Mouse (Mus musculus) olfactory bulb, adult 2 months (tissue): ENCODE results near the gene Akap6. TPM values are rescaled to one million over a fixed set of nuclear protein-coding genes. Genes with fewer than 3 reads are reported as not detected.
A peak's percentile ranks its signal among the peaks of the same experiment; 100 is the strongest.

Source experiments
- H3K27ac ChIP-seq: fragments of 200-500 bp; 2 replicates; pipeline ENCODE4 v1.5.1; 2012; ENCODE audit warnings: low read depth, low read length; ENCODE audit not compliant: insufficient read depth
- H3K4me1 ChIP-seq: fragments of 200-500 bp; 2 replicates; pipeline ENCODE4 v1.6.1; 2012; ENCODE audit warnings: low read length; ENCODE audit not compliant: control insufficient read depth, insufficient read depth
- H3K4me3 ChIP-seq: fragments of 200-500 bp; 2 replicates; pipeline ENCODE4 v1.5.1; 2012; ENCODE audit warnings: mild to moderate bottlenecking, low read depth, low read length, moderate library complexity; ENCODE audit not compliant: insufficient read depth
- CTCF ChIP-seq: fragments of 200-500 bp; IDR thresholded peaks from 2 replicates; pipeline ENCODE4 v1.5.1; 2012; ENCODE audit warnings: low read depth, mild to moderate bottlenecking, low read length, moderate library complexity; ENCODE audit not compliant: insufficient read depth
- POLR2A ChIP-seq: fragments of 200-500 bp; IDR thresholded peaks from 2 replicates; pipeline ENCODE4 v1.6.1; 2012; ENCODE audit warnings: mild to moderate bottlenecking, low read depth, low read length, moderate library complexity; ENCODE audit not compliant: insufficient read depth
- WGBS: fragments of 180-500 bp; shearing (Covaris S2); methylation state at CpG from one replicate; pipeline ENCODE4 v1.1.7; 2018; 5-methylcytosine and 5-hydroxymethylcytosine counted together
- polyA plus RNA-seq: library from polyadenylated mRNA; stranded (reverse); fragments of >200 nt; gene quantifications from 2 replicates; pipeline ENCODE4 v1.2.4, GENCODE M21; 2012; ENCODE audit warnings: low replicate concordance; ENCODE audit not compliant: missing spikeins, insufficient read depth, insufficient read length

Akap6 gene
- polyA plus RNA-seq, 1 experiment = not detected

GRCm38 (mm10) chr12:52691552-52691951, 7.6 kb upstream of the Akap6 start:
- TF ChIP-seq POLR2A (no peak), CTCF (no peak)
- Histone ChIP-seq H3K27ac (no peak overlapping the region), H3K4me1 (no peaks in the 10 kb centered on the region), H3K4me3 (no peak overlapping the region)
- 85% methylated on average over 1 of the region's 1 CpGs for WGBS

- Histone ChIP-seq H3K4me1 (no peaks in the 10 kb centered on the region), H3K27ac (no peak overlapping the region), H3K4me3 (no peak overlapping the region)
- TF ChIP-seq POLR2A (no peak), CTCF (no peak)
- WGBS = 60% methylated on average over 10 of the region's 10 CpGs
These were observed 6.8 kb upstream of the Akap6 start for GRCm38 (mm10) chr12:52692290-52692974.

- WGBS = 85% methylated on average over 3 of the region's 3 CpGs
- no peak overlapping the region for H3K4me3 ChIP-seq
- H3K27ac ChIP-seq = peak overlapping the region; percentile 59; the same call in 1 of the 2 replicates
- TF ChIP-seq CTCF (no peak), POLR2A (no peak)
- peaks cover 2% of the 10 kb centered on the region for H3K4me1 ChIP-seq
These were observed 1.6 kb upstream of the Akap6 start for GRCm38 (mm10) chr12:52697407-52698109.

- no peak for TF ChIP-seq POLR2A
- TF ChIP-seq CTCF = no peak
- H3K4me3 ChIP-seq = peak overlapping the region; percentile 6; the same call in 1 of the 2 replicates
- H3K27ac ChIP-seq = peak overlapping the region; percentile 59
- 19% methylated on average over 5 of the region's 5 CpGs for WGBS
- H3K4me1 ChIP-seq = peaks cover 2% of the 10 kb centered on the region
These were observed 780 bp upstream of the Akap6 start for GRCm38 (mm10) chr12:52698276-52698930.

GRCm38 (mm10) chr12:52699961-52700696, 946 bp downstream of the Akap6 start:
- 6% methylated on average over 15 of the region's 15 CpGs for WGBS
- peaks cover 2% of the 10 kb centered on the region for H3K4me1 ChIP-seq
- H3K4me3 ChIP-seq = peak overlapping the region; percentile 79
- TF ChIP-seq POLR2A (no peak), CTCF (no peak)
- peak overlapping the region; percentile 52 for H3K27ac ChIP-seq

GRCm38 (mm10) chr12:52700697-52701191, 1.6 kb downstream of the Akap6 start:
- H3K4me3 ChIP-seq = peak overlapping the region; percentile 79
- 10% methylated on average over 15 of the region's 15 CpGs for WGBS
- H3K27ac ChIP-seq = peak overlapping the region; percentile 52
- H3K4me1 ChIP-seq = peaks cover 2% of the 10 kb centered on the region
- TF ChIP-seq CTCF (no peak), POLR2A (no peak)

GRCm38 (mm10) chr12:52701201-52701641, 2.0 kb downstream of the Akap6 start:
- WGBS = 8% methylated on average over 9 of the region's 9 CpGs
- Histone ChIP-seq H3K4me3 (peak overlapping the region; percentile 79), H3K4me1 (peaks cover 2% of the 10 kb centered on the region), H3K27ac (peak overlapping the region; percentile 52)
- TF ChIP-seq CTCF = no peak
- no peak for TF ChIP-seq POLR2A

- H3K4me1 ChIP-seq = peaks cover 2% of the 10 kb centered on the region
- no peak overlapping the region for H3K4me3 ChIP-seq
- no peak overlapping the region for H3K27ac ChIP-seq
- TF ChIP-seq CTCF = no peak
- no peak for TF ChIP-seq POLR2A
- WGBS = 61% methylated on average over 12 of the region's 12 CpGs
These were observed 3.3 kb downstream of the Akap6 start for GRCm38 (mm10) chr12:52702368-52702967.
